Mouse (Mus musculus): ENCODE results near the gene Sgms2.

- TF ChIP-seq CTCF (IDR thresholded peaks at IDR 0.05): peak; percentile 64
- TF ChIP-seq POLR2A (IDR thresholded peaks at IDR 0.05; ENCODE audit: insufficient read depth, low read depth, low read length): no peak
- TF ChIP-seq EP300 (IDR thresholded peaks at IDR 0.05; ENCODE audit: insufficient read depth, low read depth, low read length): 0 out of 2 replicates have a peak, but pooled peaks have one; percentile 15
These were observed 220.1 kb downstream of the Sgms2 start for GRCm38 (mm10) chr3:131271157-131271556.

Data from heart, adult 2 months (tissue).